Mouse (Mus musculus): ENCODE data around the gene Srrm4. TPM values are rescaled to one million over a fixed set of nuclear protein-coding genes. Genes with fewer than 3 reads are reported as not detected.

Srrm4 gene
- polyA plus RNA-seq, 1 experiment: not detected

GRCm38 (mm10) chr5:116456796-116457515, 134.7 kb downstream of the Srrm4 start:
- TF ChIP-seq GATA1 (IDR thresholded peaks at IDR 0.05; ENCODE audit: low read length): no peak
- TF ChIP-seq TAL1 (IDR thresholded peaks at IDR 0.05; ENCODE audit: low read length): no peak
- peaks cover 5% of the 10 kb centered on the region; the same call in 1 of the 2 replicates for H3K27me3 ChIP-seq (ENCODE audit: control insufficient read depth)

GRCm38 (mm10) chr5:116453401-116453851, 138.2 kb downstream of the Srrm4 start:
- H3K9me3 ChIP-seq (ENCODE audit: control insufficient read depth, low read length): no peaks in the 10 kb centered on the region
- peaks cover 7% of the 10 kb centered on the region for H3K27me3 ChIP-seq (ENCODE audit: control insufficient read depth)
- H3K36me3 ChIP-seq (ENCODE audit: control insufficient read depth): no peaks in the 10 kb centered on the region
- H3K4me1 ChIP-seq (ENCODE audit: control insufficient read depth): no peaks in the 10 kb centered on the region
- H3K4me3 ChIP-seq (replicated peaks): no peak overlapping the region
- TF ChIP-seq GATA1 (IDR thresholded peaks at IDR 0.05; ENCODE audit: low read length) (no peak), TAL1 (IDR thresholded peaks at IDR 0.05; ENCODE audit: low read length) (no peak)

More at GRCm38 (mm10) chr5:116456796-116457515, 134.7 kb downstream of the Srrm4 start:
- H3K9me3 ChIP-seq (ENCODE audit: control insufficient read depth, low read length): no peaks in the 10 kb centered on the region
- H3K36me3 ChIP-seq (ENCODE audit: control insufficient read depth): no peaks in the 10 kb centered on the region
- no peak overlapping the region for H3K4me3 ChIP-seq (replicated peaks)
- H3K4me1 ChIP-seq (ENCODE audit: control insufficient read depth): no peaks in the 10 kb centered on the region

GRCm38 (mm10) chr5:116450901-116451300, 140.7 kb downstream of the Srrm4 start:
- no peaks in the 10 kb centered on the region for H3K36me3 ChIP-seq (ENCODE audit: control insufficient read depth)
- H3K9me3 ChIP-seq (ENCODE audit: control insufficient read depth, low read length): no peaks in the 10 kb centered on the region
- no peaks in the 10 kb centered on the region for H3K4me1 ChIP-seq (ENCODE audit: control insufficient read depth)
- peaks cover 7% of the 10 kb centered on the region for H3K27me3 ChIP-seq (ENCODE audit: control insufficient read depth)
- no peak overlapping the region for H3K4me3 ChIP-seq (replicated peaks)
- TF ChIP-seq GATA1 (IDR thresholded peaks at IDR 0.05; ENCODE audit: low read length) (no peak), TAL1 (IDR thresholded peaks at IDR 0.05; ENCODE audit: low read length) (no peak)

- peaks cover 7% of the 10 kb centered on the region for H3K27me3 ChIP-seq (ENCODE audit: control insufficient read depth)
- H3K4me3 ChIP-seq (replicated peaks): no peak overlapping the region
- H3K4me1 ChIP-seq (ENCODE audit: control insufficient read depth): no peaks in the 10 kb centered on the region
- TF ChIP-seq GATA1 (IDR thresholded peaks at IDR 0.05; ENCODE audit: low read length): no peak
- no peak for TF ChIP-seq TAL1 (IDR thresholded peaks at IDR 0.05; ENCODE audit: low read length)
- no peaks in the 10 kb centered on the region for H3K9me3 ChIP-seq (ENCODE audit: control insufficient read depth, low read length)
- no peaks in the 10 kb centered on the region for H3K36me3 ChIP-seq (ENCODE audit: control insufficient read depth)
Measured at GRCm38 (mm10) chr5:116449522-116450225, 141.9 kb downstream of the Srrm4 start.

GRCm38 (mm10) chr5:116448409-116449191, 143.0 kb downstream of the Srrm4 start:
- TF ChIP-seq GATA1 (IDR thresholded peaks at IDR 0.05; ENCODE audit: low read length) (no peak), TAL1 (IDR thresholded peaks at IDR 0.05; ENCODE audit: low read length) (no peak)
- Histone ChIP-seq H3K4me3 (replicated peaks) (no peak overlapping the region), H3K27me3 (ENCODE audit: control insufficient read depth) (peaks cover 7% of the 10 kb centered on the region), H3K4me1 (ENCODE audit: control insufficient read depth) (no peaks in the 10 kb centered on the region), H3K36me3 (ENCODE audit: control insufficient read depth) (no peaks in the 10 kb centered on the region), H3K9me3 (ENCODE audit: control insufficient read depth, low read length) (no peaks in the 10 kb centered on the region)

GRCm38 (mm10) chr5:116447821-116448350, 143.7 kb downstream of the Srrm4 start:
- Histone ChIP-seq H3K36me3 (ENCODE audit: control insufficient read depth) (no peaks in the 10 kb centered on the region), H3K9me3 (ENCODE audit: control insufficient read depth, low read length) (no peaks in the 10 kb centered on the region), H3K4me1 (ENCODE audit: control insufficient read depth) (no peaks in the 10 kb centered on the region), H3K27me3 (ENCODE audit: control insufficient read depth) (peaks cover 3% of the 10 kb centered on the region; the same call in 1 of the 2 replicates), H3K4me3 (replicated peaks) (no peak overlapping the region)
- TF ChIP-seq TAL1 (IDR thresholded peaks at IDR 0.05; ENCODE audit: low read length): no peak
- TF ChIP-seq GATA1 (IDR thresholded peaks at IDR 0.05; ENCODE audit: low read length): no peak

GRCm38 (mm10) chr5:116446552-116446951, 145.1 kb downstream of the Srrm4 start:
- Histone ChIP-seq H3K4me1 (ENCODE audit: control insufficient read depth) (no peaks in the 10 kb centered on the region), H3K9me3 (ENCODE audit: control insufficient read depth, low read length) (no peaks in the 10 kb centered on the region), H3K4me3 (replicated peaks) (no peak overlapping the region), H3K27me3 (ENCODE audit: control insufficient read depth) (peaks cover 3% of the 10 kb centered on the region; the same call in 1 of the 2 replicates), H3K36me3 (ENCODE audit: control insufficient read depth) (no peaks in the 10 kb centered on the region)
- no peak for TF ChIP-seq GATA1 (IDR thresholded peaks at IDR 0.05; ENCODE audit: low read length)
- TF ChIP-seq TAL1 (IDR thresholded peaks at IDR 0.05; ENCODE audit: low read length): no peak

GRCm38 (mm10) chr5:116445634-116446367, 145.8 kb downstream of the Srrm4 start:
- Histone ChIP-seq H3K36me3 (ENCODE audit: control insufficient read depth) (no peaks in the 10 kb centered on the region), H3K27me3 (ENCODE audit: control insufficient read depth) (peaks cover 3% of the 10 kb centered on the region; the same call in 1 of the 2 replicates), H3K9me3 (ENCODE audit: control insufficient read depth, low read length) (no peaks in the 10 kb centered on the region), H3K4me1 (ENCODE audit: control insufficient read depth) (no peaks in the 10 kb centered on the region), H3K4me3 (replicated peaks) (no peak overlapping the region)
- TF ChIP-seq GATA1 (IDR thresholded peaks at IDR 0.05; ENCODE audit: low read length) (no peak), TAL1 (IDR thresholded peaks at IDR 0.05; ENCODE audit: low read length) (no peak)
